13 mouse cellular contexts compared by ENCODE assay signal in genomic region chr2:71343884-71344640, GRCm38 (mm10). TPM values are rescaled to one million over a fixed set of nuclear protein-coding genes. Genes with fewer than 3 reads are reported as not detected.
DNase-seq lines count a peak whose midpoint lies in the region; ATAC-seq and TF ChIP-seq lines count a peak whose summit lies in the region.
"Had no signal": no experiment of that assay in that cellular context is flagged by ENCODE, and none has a peak within 500 bp of the region (broad histone marks: within the 10 kb centered on the region; RNA-seq: fewer than 3 reads in every experiment).

No protein-coding gene starts in this region.

- ATAC-seq in heart, postnatal 0 days (ENCODE audit: insufficient read depth, low read depth), result no peak

- peak; percentile 18; the same call in 1 of the 2 replicates for TF ChIP-seq CTCF in heart, postnatal 0 days (IDR thresholded peaks at IDR 0.05; ENCODE audit: low read depth)
- TF ChIP-seq CTCF in brain, embryonic 14.5 days (IDR thresholded peaks at IDR 0.05; ENCODE audit: borderline replicate concordance, extremely low read depth, insufficient read depth, insufficient read length), result peak; percentile 26; the same call in 1 of the 2 replicates

- WGBS in heart, postnatal 0 days, result 89% methylated on average over 10 of the region's 10 CpGs

- H3K9me3 ChIP-seq in heart, postnatal 0 days (replicated peaks; ENCODE audit: control insufficient read depth, low read length), result no peaks in the 10 kb centered on the region
- H3K9me3 ChIP-seq: heart, embryonic 10.5 days; hindbrain, embryonic 13.5 days had no signal

- H3K4me3 ChIP-seq in heart, postnatal 0 days (ENCODE audit: low read depth, low read length), result no peak overlapping the region
- H3K4me3 ChIP-seq: heart, embryonic 10.5 days; hindbrain, embryonic 13.5 days; myocyte had no signal

- no peak for DNase-seq in heart, postnatal 0 days (ENCODE audit: low spot score)
- DNase-seq in heart, postnatal 10 days, result no peak
- peak; percentile 25 for DNase-seq in right cerebral cortex, adult 18-20 months
- no peak for DNase-seq in right cerebral cortex, postnatal 10 days (ENCODE audit: low spot score in 2 of 2)
- no peak for DNase-seq in brain, embryonic 14.5 days (ENCODE audit: low read depth)
- DNase-seq in MN1 (ENCODE audit: low spot score), result no peak
- DNase-seq in embryo, embryonic 10.5 days (ENCODE audit: low spot score), result no peak
- DNase-seq: adrenal gland, adult 2 months; thymus, postnatal 25 days had no signal

- H3K9ac ChIP-seq in heart, postnatal 0 days (replicated peaks; ENCODE audit: low read depth, low read length), result no peak overlapping the region
- H3K9ac ChIP-seq: hindbrain, embryonic 13.5 days had no signal

- H3K4me1 ChIP-seq in heart, postnatal 0 days (ENCODE audit: control insufficient read depth, insufficient read depth), result peaks cover 12% of the 10 kb centered on the region; the same call in 1 of the 2 replicates
- H3K4me1 ChIP-seq: hindbrain, embryonic 13.5 days had no signal

- no peak overlapping the region for H3K27ac ChIP-seq in heart, postnatal 0 days (ENCODE audit: low read depth)
- H3K27ac ChIP-seq: heart, embryonic 10.5 days; hindbrain, embryonic 13.5 days; macrophage had no signal

- no peak for TF ChIP-seq POLR2A in brain, embryonic 14.5 days (IDR thresholded peaks at IDR 0.05; ENCODE audit: borderline replicate concordance, extremely low read depth, insufficient read depth, insufficient read length, poor library complexity, severe bottlenecking)

- H3K36me3 ChIP-seq in heart, postnatal 0 days (replicated peaks; ENCODE audit: control insufficient read depth, insufficient read depth, low read length), result peaks cover 23% of the 10 kb centered on the region

- intact Hi-C loops in heart, postnatal 10 days (cut with DNase I), result no loop called here

- TF ChIP-seq EP300 in heart, postnatal 0 days (IDR thresholded peaks at IDR 0.05; ENCODE audit: low read depth), result no peak

- H3K4me2 ChIP-seq in heart, postnatal 0 days (ENCODE audit: low read depth, low read length), result no peak overlapping the region
- H3K4me2 ChIP-seq: hindbrain, embryonic 13.5 days had no signal

- no peaks in the 10 kb centered on the region for H3K27me3 ChIP-seq in heart, postnatal 0 days (ENCODE audit: control insufficient read depth, insufficient read depth, low read length)
- H3K27me3 ChIP-seq: hindbrain, embryonic 13.5 days had no signal

RNA-seq across cellular contexts. Expression of gene Slc25a12, which starts 23.5 kb away (rescaled TPM):
- total RNA-seq in heart, postnatal 0 days (2014; rRNA removed; ENCODE audit: low replicate concordance), result 155 and 270 TPM in 2 replicates
- 135 and 159 TPM in 2 replicates for polyA plus RNA-seq in heart, postnatal 0 days (2015; fragmentation: Nextera tagmentation; extraction: Ambion mirVana)
- total RNA-seq in heart, postnatal 10 days (2021), result 100 to 1,000 TPM; 213 to 220 TPM
- 65.5 and 73.7 TPM in 2 replicates for polyA plus RNA-seq in brain, embryonic 14.5 days (2012; rRNA removed)

RNA-seq across cellular contexts. Expression of gene Hat1, which starts 44.7 kb away (rescaled TPM):
- 27.2 and 33.0 TPM in 2 replicates for total RNA-seq in heart, postnatal 0 days (2014; rRNA removed; ENCODE audit: low replicate concordance)
- polyA plus RNA-seq in heart, postnatal 0 days (2015; fragmentation: Nextera tagmentation; extraction: Ambion mirVana), result 66.5 and 69.9 TPM in 2 replicates
- total RNA-seq in heart, postnatal 10 days (2021), result 10 to 100 TPM; 40.7 to 48.3 TPM
- polyA plus RNA-seq in brain, embryonic 14.5 days (2012; rRNA removed), result 35.6 and 50.3 TPM in 2 replicates
